Mouse (Mus musculus) left cerebral cortex, postnatal 4 days (tissue): ENCODE data around the gene Sdr16c6. TPM values are rescaled to one million over a fixed set of nuclear protein-coding genes. Genes with fewer than 3 reads are reported as not detected.

Experiments
- DNase-seq: peaks from one replicate; pipeline ENCODE4 v3.0.0-alpha.2; 2022
- intact Hi-C: fragments of 180-260 bp; cut with DNase I; formaldehyde crosslinking; loops from one replicate; pipeline ENCODE4 v1.15.1; 2025
- total RNA-seq, 2 experiments: library from RNA; stranded (reverse); gene quantifications; 2 replicates each; pipeline ENCODE4 v1.2.3; 2021

Gene Sdr16c6
- total RNA-seq: not detected

DNA sequence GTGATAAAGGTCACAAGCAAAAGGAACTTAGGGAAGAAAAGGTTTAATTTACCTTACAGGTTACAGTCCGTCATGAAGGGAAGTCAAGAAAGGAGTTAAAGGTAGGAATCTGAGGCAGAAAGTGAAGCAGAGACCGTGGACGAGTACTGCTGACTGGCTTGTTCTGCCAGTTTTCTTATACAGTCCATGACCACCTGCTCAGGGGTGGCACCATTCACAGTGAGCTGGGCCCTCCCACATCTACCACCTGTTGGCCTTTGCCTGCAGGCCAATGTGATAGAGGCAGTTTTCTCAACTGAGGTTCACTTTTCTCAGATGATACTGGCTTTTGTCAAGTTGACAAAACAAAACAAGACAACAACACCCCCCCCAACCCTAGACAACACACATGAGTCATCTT, at the start of gene Sdr16c6:
Sdr16c6 (minus strand) TSS at position 151 of the 400 bp plus-strand sequence.
- DNase-seq: no peak
- intact Hi-C loops: no loop called here

DNA sequence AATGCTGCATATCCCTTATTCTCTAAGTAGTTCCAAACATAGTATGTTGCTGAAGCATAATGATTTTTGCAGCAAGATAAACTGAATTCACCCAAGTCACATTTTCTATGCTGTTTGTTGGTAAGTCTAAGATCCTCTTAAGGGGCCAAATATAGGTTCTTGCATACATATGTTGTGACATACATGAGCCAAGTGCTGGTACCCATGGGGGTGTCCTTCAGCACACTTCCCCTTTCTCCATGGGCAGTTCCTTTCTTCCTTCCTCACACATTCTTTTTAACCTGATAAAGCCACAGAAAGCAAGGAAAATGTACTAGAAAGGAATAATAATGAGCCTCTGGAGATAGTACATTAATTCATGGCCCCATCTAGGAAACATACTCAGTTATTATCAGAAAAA, 2.9 kb upstream of the Sdr16c6 start:
- intact Hi-C loops: no loop called here
- DNase-seq: no peak

DNA sequence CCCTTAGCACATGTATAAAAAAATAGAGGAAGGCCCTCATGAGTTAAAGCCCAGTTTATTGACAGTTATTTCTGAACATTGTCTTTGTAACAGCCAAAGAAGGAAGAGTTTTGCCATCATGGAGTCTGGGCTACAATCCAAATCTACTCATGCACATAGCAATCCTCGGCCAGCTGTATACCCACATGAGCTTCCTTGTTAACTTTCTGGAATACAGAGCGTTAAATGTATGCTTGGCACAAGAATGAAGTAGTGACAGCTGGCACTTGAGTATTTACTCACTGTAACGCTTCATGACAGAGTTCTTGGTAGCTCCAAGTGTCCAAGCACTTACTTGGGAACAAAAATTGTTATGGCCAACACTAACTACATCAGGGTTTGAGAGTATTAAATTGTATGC, 1.8 kb upstream of the Sdr16c6 start:
- DNase-seq: peak; percentile 15

DNA sequence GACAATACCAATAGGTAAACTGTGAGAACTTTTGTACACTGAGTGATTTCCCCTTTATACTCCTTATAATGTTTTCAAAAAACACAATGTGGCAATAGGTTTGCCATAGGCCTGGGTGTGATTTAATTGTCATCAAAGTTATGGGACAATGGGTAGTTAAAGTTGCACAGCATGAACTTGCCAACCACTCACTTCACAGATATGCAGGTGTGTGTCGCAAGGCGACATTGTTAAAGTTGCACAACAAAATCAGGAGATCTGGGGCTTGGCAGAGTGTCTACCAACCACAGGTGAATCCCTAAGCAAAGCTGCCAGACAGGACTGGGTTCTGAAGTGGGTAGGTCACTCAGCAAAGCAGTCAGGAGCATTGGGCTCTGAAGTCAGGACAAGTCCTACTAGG, 1.3 kb downstream of the Sdr16c6 start:
- intact Hi-C loops: no loop called here
- no peak for DNase-seq

More for the DNA sequence above, 1.8 kb upstream of the Sdr16c6 start:
- intact Hi-C loops: no loop called here

Other genes starting within 250 kb of the Sdr16c6 start
- gene Gm11808, start 103.9 kb downstream of the Sdr16c6 start, total RNA-seq: 100 to 1,000 TPM; 180 to 193 TPM